Mouse (Mus musculus) liver, postnatal 0 days (tissue): ENCODE results near the gene Cherp.

Experiments used
- CTCF ChIP-seq: sonication (generic); IDR thresholded peaks from 2 replicates; pipeline ENCODE4 v1.5.1; 2016; ENCODE audit warnings: antibody characterized with exemption, low read depth
- EP300 ChIP-seq: IDR thresholded peaks from 2 replicates; pipeline ENCODE4 v1.6.1; 2016; ENCODE audit warnings: antibody characterized with exemption, low read depth, mild to moderate bottlenecking

DNA sequence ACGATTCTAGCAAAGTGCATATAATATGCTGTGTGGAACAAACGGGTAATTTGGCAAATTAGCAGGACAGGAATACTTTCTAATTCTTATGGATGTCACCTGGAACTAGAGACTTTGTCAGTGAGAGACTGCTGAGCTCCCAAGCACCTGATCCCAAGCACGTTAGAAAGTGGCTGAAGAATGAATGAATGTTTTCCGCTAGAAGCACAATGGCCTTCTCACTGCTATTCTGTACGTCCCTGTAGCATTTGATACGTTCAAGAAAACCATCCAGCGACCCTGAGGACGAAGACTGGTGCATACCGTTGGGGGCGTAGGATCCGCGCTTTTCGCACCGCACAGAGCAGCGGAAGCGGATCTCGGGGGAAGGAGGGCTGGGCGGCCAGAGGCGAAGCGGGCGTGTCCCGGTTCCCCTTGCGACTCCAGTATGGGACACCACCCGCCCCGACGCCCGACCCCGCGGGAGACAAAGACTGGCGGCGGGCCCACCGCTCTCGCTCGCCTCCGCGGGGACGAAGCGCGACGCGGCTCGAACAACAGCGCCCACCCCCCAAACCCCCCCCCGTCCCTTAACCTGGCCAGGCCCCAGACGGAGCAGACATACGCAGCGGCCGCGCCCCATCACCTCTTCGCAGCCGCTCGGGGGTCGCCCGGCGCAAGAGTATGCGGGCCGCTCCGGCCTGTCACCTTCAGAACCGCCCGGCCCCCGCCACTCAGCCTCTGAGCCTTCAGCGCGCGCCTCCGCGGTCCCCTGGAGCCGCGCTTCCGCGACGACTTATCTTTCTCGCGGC, 54.3 kb downstream of the Cherp start:
- TF ChIP-seq CTCF (no peak), EP300 (no peak)
